Mouse (Mus musculus): ENCODE results near the gene Apoh.

Apoh gene

GRCm38 (mm10) chr11:108382664-108383063 lies 39.5 kb downstream of the Apoh start:
- no peak for DNase-seq (ENCODE audit: low read depth)

GRCm38 (mm10) chr11:108384920-108385665 lies 41.9 kb downstream of the Apoh start:
- no peak for DNase-seq (ENCODE audit: low read depth)

GRCm38 (mm10) chr11:108385666-108386024 lies 42.5 kb downstream of the Apoh start:
- DNase-seq (ENCODE audit: low read depth), result no peak

- no peak for DNase-seq (ENCODE audit: low read depth)
Observed at GRCm38 (mm10) chr11:108395061-108395460, 51.9 kb downstream of the Apoh start.

GRCm38 (mm10) chr11:108396076-108396829 lies 53.1 kb downstream of the Apoh start:
- DNase-seq (ENCODE audit: low read depth), result no peak

- peak; percentile 12 for DNase-seq (ENCODE audit: low read depth)
Observed at GRCm38 (mm10) chr11:108409876-108410644, 66.9 kb downstream of the Apoh start.

- DNase-seq (ENCODE audit: low read depth), result no peak
Observed at GRCm38 (mm10) chr11:108416360-108416759, 73.2 kb downstream of the Apoh start.

GRCm38 (mm10) chr11:108418540-108418939 lies 75.4 kb downstream of the Apoh start:
- DNase-seq (ENCODE audit: low read depth), result peak; percentile 80

- DNase-seq (ENCODE audit: low read depth), result no peak
Observed at GRCm38 (mm10) chr11:108419242-108419641, 76.1 kb downstream of the Apoh start.

- DNase-seq (ENCODE audit: low read depth), result no peak
Observed at GRCm38 (mm10) chr11:108420751-108421150, 77.6 kb downstream of the Apoh start.

GRCm38 (mm10) chr11:108423221-108423620 lies 80.1 kb downstream of the Apoh start:
- DNase-seq (ENCODE audit: low read depth), result no peak

- no peak for DNase-seq (ENCODE audit: low read depth)
Observed at GRCm38 (mm10) chr11:108424111-108424510, 81.0 kb downstream of the Apoh start.

- DNase-seq (ENCODE audit: low read depth), result peak; percentile 100
Observed at GRCm38 (mm10) chr11:108424889-108425591, 81.9 kb downstream of the Apoh start, which contains the start of gene Cep112. Cep112 (plus strand) TSS chr11:108425192.

- no peak for DNase-seq (ENCODE audit: low read depth)
Observed at GRCm38 (mm10) chr11:108425592-108425921, 82.4 kb downstream of the Apoh start.

GRCm38 (mm10) chr11:108426086-108426485 lies 82.9 kb downstream of the Apoh start:
- DNase-seq (ENCODE audit: low read depth), result no peak

GRCm38 (mm10) chr11:108427191-108427590 lies 84.0 kb downstream of the Apoh start:
- peak; percentile 63 for DNase-seq (ENCODE audit: low read depth)

- no peak for DNase-seq (ENCODE audit: low read depth)
Observed at GRCm38 (mm10) chr11:108429076-108429475, 85.9 kb downstream of the Apoh start.

GRCm38 (mm10) chr11:108443893-108444563 lies 100.9 kb downstream of the Apoh start:
- DNase-seq (ENCODE audit: low read depth), result no peak

GRCm38 (mm10) chr11:108447148-108447547 lies 104.0 kb downstream of the Apoh start:
- DNase-seq (ENCODE audit: low read depth), result peak; percentile 12

- peak; percentile 88 for DNase-seq (ENCODE audit: low read depth)
Observed at GRCm38 (mm10) chr11:108449811-108450210, 106.7 kb downstream of the Apoh start.

- DNase-seq (ENCODE audit: low read depth), result peak; percentile 27
Observed at GRCm38 (mm10) chr11:108459599-108459998, 116.4 kb downstream of the Apoh start.
